Mouse (Mus musculus) embryonic facial prominence, embryonic 11.5 days (tissue): ENCODE results near the gene Ilf2. TPM values are rescaled to one million over a fixed set of nuclear protein-coding genes. Genes with fewer than 3 reads are reported as not detected.

Experiments used
- ATAC-seq: fragments of 200-750 bp; cut with Nextera tagmentation; replicated peaks from 2 replicates; pipeline ENCODE4 v1.8.0; 2017; ENCODE audit warnings: low read depth; ENCODE audit not compliant: insufficient number of reproducible peaks, low FRiP score, low TSS enrichment
- DNase-seq: peaks from one replicate; pipeline ENCODE4 v3.0.0-alpha.2; 2015; ENCODE audit warnings: low spot score
- H3K27ac ChIP-seq: fragments of 300-500 bp; sonication (generic); replicated peaks from 2 replicates; pipeline ENCODE4 v1.5.1; 2014; ENCODE audit warnings: mild to moderate bottlenecking, low read depth, low read length, control low read depth
- H3K27me3 ChIP-seq: fragments of 300-500 bp; sonication (generic); 2 replicates; pipeline ENCODE4 v1.6.1; 2014; ENCODE audit warnings: mild to moderate bottlenecking, low read length, moderate library complexity, mixed read lengths; ENCODE audit not compliant: control insufficient read depth, insufficient read depth
- H3K36me3 ChIP-seq: fragments of 300-500 bp; sonication (generic); replicated peaks from 2 replicates; pipeline ENCODE4 v1.6.1; 2014; ENCODE audit warnings: low read depth, mild to moderate bottlenecking, low read length, moderate library complexity, mixed read lengths; ENCODE audit not compliant: control insufficient read depth, insufficient read depth
- H3K4me1 ChIP-seq: fragments of 300-500 bp; sonication (generic); 2 replicates; pipeline ENCODE4 v1.6.1; 2014; ENCODE audit warnings: low read length, mixed read lengths; ENCODE audit not compliant: control insufficient read depth, insufficient read depth
- H3K4me2 ChIP-seq: fragments of 300-500 bp; sonication (generic); 2 replicates; pipeline ENCODE4 v1.6.1; 2014; ENCODE audit warnings: low read depth, mild to moderate bottlenecking, control low read depth, low read length, moderate library complexity
- H3K4me3 ChIP-seq: fragments of 300-500 bp; sonication (generic); 2 replicates; pipeline ENCODE4 v1.5.1; 2014; ENCODE audit warnings: low read depth, low read length, control low read depth
- H3K9ac ChIP-seq: fragments of 300-500 bp; sonication (generic); replicated peaks from 2 replicates; pipeline ENCODE4 v1.6.1; 2014; ENCODE audit warnings: mild to moderate bottlenecking, control low read depth, low read length
- H3K9me3 ChIP-seq: fragments of 300-500 bp; sonication (generic); replicated peaks from 2 replicates; pipeline ENCODE4 v1.6.1; 2016; ENCODE audit warnings: mild to moderate bottlenecking, low read length, inconsistent platforms, mixed read lengths; ENCODE audit not compliant: control insufficient read depth
- WGBS: fragments of 180-500 bp; shearing (Covaris S2); extraction: QIAGEN DNeasy Blood & Tissue Kit; methylation state at CpG from one replicate; pipeline ENCODE4 v1.1.7; 2014; 5-methylcytosine and 5-hydroxymethylcytosine counted together
- polyA plus RNA-seq: library from polyadenylated mRNA; unstranded; fragments of >200 nt; fragmentation: Nextera tagmentation; extraction: Ambion mirVana; gene quantifications from 2 replicates; pipeline ENCODE4 v1.2.1, GENCODE M21; 2014

Gene Ilf2
- polyA plus RNA-seq, 1 experiment from 2014 or later = 383 TPM

DNA sequence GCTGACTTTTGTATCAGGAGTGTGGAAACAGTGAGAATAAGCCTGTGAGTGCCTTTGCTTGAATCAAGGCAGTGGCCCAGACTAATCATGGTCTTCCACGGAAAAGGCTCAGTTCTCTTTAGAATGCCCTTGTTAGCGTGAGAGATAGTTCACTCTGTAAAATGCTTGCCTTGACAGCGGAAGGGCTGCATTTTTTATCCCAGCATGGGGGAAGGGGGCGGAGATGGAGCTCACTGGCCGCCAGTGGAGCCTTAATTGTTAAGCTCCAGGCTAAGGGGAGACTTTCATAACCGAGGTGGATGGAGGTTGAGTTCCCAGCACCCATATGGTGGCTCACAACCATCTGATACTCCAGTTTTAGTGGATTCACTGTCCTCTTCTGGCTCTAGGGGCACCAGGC is 27.3 kb upstream of the Ilf2 start:
- no peak for DNase-seq

DNA sequence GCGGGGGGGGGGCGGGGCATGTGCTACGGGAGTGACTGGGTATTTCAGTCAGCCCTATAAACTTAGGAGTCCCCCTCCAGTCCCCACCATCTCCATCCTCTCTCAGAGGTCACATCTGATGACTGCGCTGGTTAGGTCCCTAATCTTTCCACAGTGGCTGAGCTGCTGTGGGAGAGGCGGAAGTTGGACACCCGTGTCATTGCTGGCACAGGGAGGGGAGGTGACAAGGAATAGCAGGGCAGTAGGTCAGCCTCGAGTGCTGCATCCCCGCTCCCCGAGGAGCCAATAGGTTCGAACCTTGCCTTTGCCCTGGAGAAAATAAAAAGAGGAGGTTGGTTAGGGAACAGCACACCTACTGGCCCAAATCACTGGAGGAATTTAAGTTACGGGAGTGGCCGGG is 25.1 kb upstream of the Ilf2 start:
- 30% methylated on average over 12 of the region's 12 CpGs for WGBS
- Histone ChIP-seq H3K27ac (no peak overlapping the region), H3K4me1 (no peaks in the 10 kb centered on the region; the same call in 1 of the 2 replicates), H3K27me3 (no peaks in the 10 kb centered on the region), H3K9ac (0 out of 2 replicates have a peak overlapping the region, but pooled peaks have one; percentile 9), H3K9me3 (no peaks in the 10 kb centered on the region), H3K4me2 (no peak overlapping the region), H3K36me3 (no peaks in the 10 kb centered on the region), H3K4me3 (no peak overlapping the region)
- no peak for DNase-seq
- ATAC-seq = no peak

More for the DNA sequence above, 27.3 kb upstream of the Ilf2 start:
- H3K4me2 ChIP-seq = no peak overlapping the region
- no peak overlapping the region for H3K4me3 ChIP-seq
- ATAC-seq = no peak
- no peaks in the 10 kb centered on the region for H3K36me3 ChIP-seq
- no peaks in the 10 kb centered on the region for H3K9me3 ChIP-seq
- H3K27me3 ChIP-seq = no peaks in the 10 kb centered on the region
- H3K27ac ChIP-seq = no peak overlapping the region
- no peak overlapping the region for H3K9ac ChIP-seq
- H3K4me1 ChIP-seq = no peaks in the 10 kb centered on the region; the same call in 1 of the 2 replicates
- WGBS = 36% methylated on average over 6 of the region's 6 CpGs

DNA sequence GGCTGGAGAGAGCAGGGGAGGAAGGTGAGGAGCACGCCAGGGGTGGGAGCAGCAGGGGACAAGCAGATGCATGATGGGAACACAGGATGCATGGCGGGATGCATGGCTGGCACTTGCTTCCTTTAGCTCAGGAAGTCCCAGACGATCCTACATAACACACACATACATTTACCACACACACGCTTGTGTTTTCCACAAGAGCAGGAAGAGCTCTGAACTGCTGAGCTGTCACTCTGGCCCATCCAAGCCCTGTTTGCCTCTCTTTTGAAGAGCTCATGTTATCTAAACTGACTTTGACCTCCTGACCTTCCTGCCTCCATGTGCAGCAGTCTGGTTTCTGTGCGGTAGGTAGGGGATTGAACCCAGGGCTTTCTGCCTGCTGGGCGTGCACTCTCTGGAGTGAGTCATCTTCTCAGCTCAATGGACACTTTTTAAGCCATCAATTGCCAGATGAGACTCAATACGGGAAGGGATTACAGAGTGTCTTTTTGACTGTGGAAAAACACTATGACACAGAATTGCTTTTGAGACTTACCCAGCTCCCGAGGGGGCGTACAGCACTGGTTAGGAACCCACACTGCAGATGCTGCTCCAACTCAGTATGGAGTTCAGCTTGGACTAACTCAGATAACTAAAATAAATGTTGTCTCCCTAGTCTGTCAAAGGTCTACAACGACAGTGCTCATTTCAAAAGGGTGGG is 24.4 kb upstream of the Ilf2 start:
- no peak for DNase-seq
- Histone ChIP-seq H3K4me3 (no peak overlapping the region), H3K4me1 (no peaks in the 10 kb centered on the region; the same call in 1 of the 2 replicates), H3K27ac (no peak overlapping the region), H3K27me3 (no peaks in the 10 kb centered on the region), H3K9me3 (no peaks in the 10 kb centered on the region), H3K36me3 (no peaks in the 10 kb centered on the region), H3K4me2 (no peak overlapping the region), H3K9ac (no peak overlapping the region)
- 47% methylated on average over 10 of the region's 10 CpGs for WGBS
- no peak for ATAC-seq

DNA sequence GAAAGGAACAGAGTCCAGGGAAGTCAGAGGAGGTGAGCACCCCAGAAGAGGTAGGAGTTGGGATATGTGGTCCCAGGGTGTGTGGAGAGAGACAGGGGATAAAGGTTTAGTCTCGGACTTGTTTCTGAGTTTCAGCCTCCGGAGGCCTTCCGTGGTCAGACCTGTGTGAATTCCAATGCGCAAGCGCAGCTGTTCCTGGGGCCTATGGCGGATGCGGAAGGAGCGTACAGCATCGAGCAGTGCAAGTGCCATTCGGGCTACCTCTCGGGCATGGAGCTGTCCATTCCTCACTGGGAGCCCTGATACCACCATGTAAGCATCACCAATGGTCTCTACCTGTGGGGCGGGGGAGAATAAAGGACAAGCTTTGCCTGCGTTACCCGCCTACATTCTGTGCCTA is 21.0 kb upstream of the Ilf2 start:
- no peak overlapping the region for H3K27ac ChIP-seq
- H3K9me3 ChIP-seq = no peaks in the 10 kb centered on the region
- H3K9ac ChIP-seq = no peak overlapping the region
- H3K4me2 ChIP-seq = no peak overlapping the region
- H3K4me1 ChIP-seq = no peaks in the 10 kb centered on the region
- H3K27me3 ChIP-seq = no peaks in the 10 kb centered on the region
- H3K4me3 ChIP-seq = no peak overlapping the region
- ATAC-seq = no peak
- DNase-seq = no peak
- WGBS = 88% methylated on average over 14 of the region's 14 CpGs
- no peaks in the 10 kb centered on the region for H3K36me3 ChIP-seq

DNA sequence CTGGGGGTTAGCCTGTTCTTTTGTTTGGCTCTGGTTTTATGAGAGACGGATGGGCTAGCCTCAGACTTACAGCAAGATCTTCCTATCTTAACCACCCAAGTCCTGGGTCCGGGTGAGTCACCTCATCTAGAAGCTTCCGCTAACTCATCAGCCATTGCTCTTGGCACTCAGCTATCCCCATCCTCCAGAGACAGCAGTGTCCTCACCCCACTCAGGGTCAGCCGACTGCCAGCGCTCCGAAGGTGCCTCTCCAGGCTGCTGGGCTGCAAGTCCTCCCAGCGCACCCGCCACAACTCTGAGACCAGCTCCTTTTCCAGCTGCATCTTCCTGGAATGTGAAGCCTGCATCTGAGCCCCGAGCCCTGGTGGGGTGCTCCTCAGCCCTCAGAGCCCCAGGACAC is 16.2 kb upstream of the Ilf2 start:
- H3K4me3 ChIP-seq = no peak overlapping the region
- DNase-seq (no peak), ATAC-seq (no peak)
- H3K27me3 ChIP-seq = peaks cover 15% of the 10 kb centered on the region
- no peaks in the 10 kb centered on the region for H3K9me3 ChIP-seq
- 83% methylated on average over 9 of the region's 9 CpGs for WGBS
- H3K4me1 ChIP-seq = no peaks in the 10 kb centered on the region
- no peak overlapping the region for H3K27ac ChIP-seq
- H3K36me3 ChIP-seq = no peaks in the 10 kb centered on the region
- no peak overlapping the region for H3K4me2 ChIP-seq
- no peak overlapping the region for H3K9ac ChIP-seq

DNA sequence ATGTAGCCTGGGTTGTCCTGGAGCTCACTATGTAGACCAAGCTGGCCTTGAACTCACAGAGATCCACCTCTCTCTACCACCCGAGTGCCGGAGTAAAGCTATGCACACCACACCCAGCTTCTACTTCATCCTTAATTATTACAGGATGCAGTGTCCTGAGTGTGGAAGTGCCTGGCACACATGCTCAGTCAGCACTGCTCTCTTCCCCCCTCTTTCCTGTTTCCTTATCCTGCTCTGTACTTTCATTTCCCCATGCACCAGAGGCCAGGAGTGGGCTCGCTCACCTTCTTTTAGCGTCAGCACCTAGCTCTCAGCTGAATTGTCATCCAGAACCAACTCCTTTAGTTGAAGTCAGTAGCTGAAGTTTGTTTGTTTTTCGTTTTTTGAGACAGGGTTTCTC is 15.6 kb upstream of the Ilf2 start:
- Histone ChIP-seq H3K9ac (no peak overlapping the region), H3K4me2 (no peak overlapping the region), H3K27me3 (peaks cover 20% of the 10 kb centered on the region), H3K27ac (no peak overlapping the region), H3K36me3 (no peaks in the 10 kb centered on the region), H3K4me3 (no peak overlapping the region), H3K4me1 (peaks cover 4% of the 10 kb centered on the region), H3K9me3 (no peaks in the 10 kb centered on the region)
- 65% methylated on average over 5 of the region's 5 CpGs for WGBS
- ATAC-seq = no peak
- no peak for DNase-seq

DNA sequence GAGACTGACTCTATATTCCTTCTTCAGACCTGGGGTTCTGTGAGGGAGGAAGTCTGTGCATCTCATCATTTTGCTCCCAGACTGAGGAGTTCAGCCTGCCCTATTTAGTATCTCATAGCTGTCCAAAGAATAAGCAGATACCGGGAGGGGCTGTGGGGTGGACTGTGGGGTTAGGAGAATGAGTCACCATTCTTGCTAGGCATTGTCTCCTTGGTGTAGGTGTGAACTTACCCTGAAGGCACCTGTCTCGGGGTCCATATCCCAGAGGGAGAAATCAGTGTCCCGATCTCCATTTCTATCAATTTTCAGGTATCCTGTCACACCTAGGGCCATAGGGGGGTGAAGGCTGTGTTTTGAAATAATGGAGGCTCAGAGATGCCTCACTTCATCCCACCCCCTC is 14.0 kb upstream of the Ilf2 start:
- no peak overlapping the region for H3K9ac ChIP-seq
- H3K4me3 ChIP-seq = no peak overlapping the region
- ATAC-seq (no peak), DNase-seq (no peak)
- no peaks in the 10 kb centered on the region for H3K9me3 ChIP-seq
- H3K4me2 ChIP-seq = no peak overlapping the region
- H3K27me3 ChIP-seq = peaks cover 30% of the 10 kb centered on the region
- 77% methylated on average over 3 of the region's 3 CpGs for WGBS
- H3K27ac ChIP-seq = no peak overlapping the region
- peaks cover 5% of the 10 kb centered on the region for H3K4me1 ChIP-seq
- H3K36me3 ChIP-seq = no peaks in the 10 kb centered on the region

DNA sequence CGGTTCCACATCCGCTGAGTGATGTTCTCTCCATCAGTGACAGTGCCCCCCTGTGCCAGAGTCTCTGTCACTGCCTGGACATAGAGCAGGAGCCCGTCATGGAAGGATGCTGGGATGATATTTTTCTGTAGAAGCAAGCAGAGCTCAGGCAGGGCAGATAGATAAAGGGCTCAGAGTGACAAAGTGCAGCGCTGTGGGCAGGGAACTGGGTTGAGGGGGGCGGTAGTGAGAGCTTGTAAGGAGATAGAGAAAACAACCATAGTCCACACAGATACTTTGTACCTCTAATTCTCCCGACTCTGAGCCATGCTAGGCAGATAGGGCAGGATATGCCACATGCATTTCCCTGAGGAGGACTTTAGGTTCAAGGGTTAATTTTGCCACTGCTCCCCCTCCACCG is 13.3 kb upstream of the Ilf2 start:
- 36% methylated on average over 7 of the region's 7 CpGs for WGBS
- Histone ChIP-seq H3K36me3 (no peaks in the 10 kb centered on the region), H3K9me3 (no peaks in the 10 kb centered on the region), H3K27ac (no peak overlapping the region), H3K4me3 (no peak overlapping the region), H3K27me3 (peaks cover 30% of the 10 kb centered on the region), H3K4me2 (no peak overlapping the region), H3K4me1 (peaks cover 5% of the 10 kb centered on the region), H3K9ac (no peak overlapping the region)
- no peak for DNase-seq
- ATAC-seq = no peak
